Mouse (Mus musculus) lung, adult 2 months (tissue): ENCODE measurements at regions not wholly inside any gene's neighbourhood (a gene's known extent, or its start where the extent isn't known, plus 50 kb on each side); places are given as distances from the start of the nearest gene placed in this dataset.

Experiments used
- CTCF ChIP-seq: fragments of 200-500 bp; IDR thresholded peaks from 2 replicates; pipeline ENCODE4 v1.5.1; 2011; ENCODE audit warnings: mild to moderate bottlenecking, low read length, control low read depth; ENCODE audit not compliant: insufficient read depth
- POLR2A ChIP-seq: fragments of 200-500 bp; IDR thresholded peaks from 2 replicates; pipeline ENCODE4 v1.6.1; 2011; ENCODE audit warnings: low read depth, mild to moderate bottlenecking, control low read depth, low read length, borderline replicate concordance; ENCODE audit errors: extremely low read depth

- TF ChIP-seq CTCF (no peak), POLR2A (no peak)
Observed at GRCm38 (mm10) chr17:88214746-88215145, 149.7 kb upstream of the Fbxo11 start.
